Mouse (Mus musculus) left cerebral cortex, adult 11 months (tissue): ENCODE measurements around the gene Tbcb.
"Not testable (repeated sequence)": the region's sequence is repeated elsewhere in the genome, so short reads cannot be mapped to it uniquely, and the experiment has no call there.

ENCODE experiments used
- DNase-seq: peaks from one replicate; pipeline ENCODE4 v3.0.0; 2022; ENCODE audit warnings: low spot score

Gene Tbcb

GRCm38 (mm10) chr7:30231669-30232454 lies at the start of gene Tbcb, which contains the start of gene Polr2i:
Gene Tbcb, minus strand, starts transcription at chr7:30232272.
Gene Polr2i, plus strand, starts transcription at chr7:30231948.
- peak; percentile 98 for DNase-seq

GRCm38 (mm10) chr7:30281522-30281921 lies 49.5 kb upstream of the Tbcb start:
- no peak for DNase-seq

GRCm38 (mm10) chr7:30280670-30281138 lies 48.6 kb upstream of the Tbcb start:
- peak; percentile 89 for DNase-seq

GRCm38 (mm10) chr7:30279951-30280669 lies 48.0 kb upstream of the Tbcb start, which contains the start of the genes Thap8 and Wdr62:
Gene Thap8, plus strand, starts transcription at chr7:30280094.
Gene Wdr62, minus strand, starts transcription at chr7:30280419.
- DNase-seq = peak; percentile 81

GRCm38 (mm10) chr7:30279536-30279935 lies 47.5 kb upstream of the Tbcb start:
- no peak for DNase-seq

GRCm38 (mm10) chr7:30278911-30279310 lies 46.8 kb upstream of the Tbcb start:
- no peak for DNase-seq

GRCm38 (mm10) chr7:30274383-30274782 lies 42.3 kb upstream of the Tbcb start:
- DNase-seq = no peak

- DNase-seq = no peak
These were observed 37.6 kb upstream of the Tbcb start for GRCm38 (mm10) chr7:30269641-30270040.

GRCm38 (mm10) chr7:30266780-30267179 lies 34.7 kb upstream of the Tbcb start:
- DNase-seq = no peak

- DNase-seq = no peak
These were observed 33.9 kb upstream of the Tbcb start for GRCm38 (mm10) chr7:30265935-30266334.

GRCm38 (mm10) chr7:30265531-30265930 lies 33.5 kb upstream of the Tbcb start:
- no peak for DNase-seq

GRCm38 (mm10) chr7:30265041-30265440 lies 33.0 kb upstream of the Tbcb start:
- DNase-seq = no peak

GRCm38 (mm10) chr7:30251956-30252954 lies 20.2 kb upstream of the Tbcb start:
- no peak for DNase-seq

GRCm38 (mm10) chr7:30237374-30237773 lies 5.3 kb upstream of the Tbcb start:
- not testable (repeated sequence) for DNase-seq

GRCm38 (mm10) chr7:30235625-30236024 lies 3.6 kb upstream of the Tbcb start, which contains the start of gene Ovol3:
Gene Ovol3, minus strand, starts transcription at chr7:30235725.
- no peak for DNase-seq

GRCm38 (mm10) chr7:30235091-30235490 lies 3.0 kb upstream of the Tbcb start:
- no peak for DNase-seq

- no peak for DNase-seq
These were observed 2.3 kb upstream of the Tbcb start for GRCm38 (mm10) chr7:30234276-30234858.

- DNase-seq = no peak
These were observed 1.3 kb upstream of the Tbcb start for GRCm38 (mm10) chr7:30233387-30233786.

GRCm38 (mm10) chr7:30232631-30233148 lies 618 bp upstream of the Tbcb start:
- DNase-seq = no peak

GRCm38 (mm10) chr7:30231328-30231668 lies 774 bp downstream of the Tbcb start:
- DNase-seq = no peak

GRCm38 (mm10) chr7:30224206-30224605 lies 7.9 kb downstream of the Tbcb start:
- no peak for DNase-seq
